Mouse (Mus musculus) liver, postnatal 0 days (tissue): ENCODE results near the gene Cmtr2.

ENCODE experiments used
- CTCF ChIP-seq: sonication (generic); IDR thresholded peaks from 2 replicates; pipeline ENCODE4 v1.5.1; 2016; ENCODE audit warnings: antibody characterized with exemption, low read depth
- EP300 ChIP-seq: IDR thresholded peaks from 2 replicates; pipeline ENCODE4 v1.6.1; 2016; ENCODE audit warnings: antibody characterized with exemption, low read depth, mild to moderate bottlenecking

DNA sequence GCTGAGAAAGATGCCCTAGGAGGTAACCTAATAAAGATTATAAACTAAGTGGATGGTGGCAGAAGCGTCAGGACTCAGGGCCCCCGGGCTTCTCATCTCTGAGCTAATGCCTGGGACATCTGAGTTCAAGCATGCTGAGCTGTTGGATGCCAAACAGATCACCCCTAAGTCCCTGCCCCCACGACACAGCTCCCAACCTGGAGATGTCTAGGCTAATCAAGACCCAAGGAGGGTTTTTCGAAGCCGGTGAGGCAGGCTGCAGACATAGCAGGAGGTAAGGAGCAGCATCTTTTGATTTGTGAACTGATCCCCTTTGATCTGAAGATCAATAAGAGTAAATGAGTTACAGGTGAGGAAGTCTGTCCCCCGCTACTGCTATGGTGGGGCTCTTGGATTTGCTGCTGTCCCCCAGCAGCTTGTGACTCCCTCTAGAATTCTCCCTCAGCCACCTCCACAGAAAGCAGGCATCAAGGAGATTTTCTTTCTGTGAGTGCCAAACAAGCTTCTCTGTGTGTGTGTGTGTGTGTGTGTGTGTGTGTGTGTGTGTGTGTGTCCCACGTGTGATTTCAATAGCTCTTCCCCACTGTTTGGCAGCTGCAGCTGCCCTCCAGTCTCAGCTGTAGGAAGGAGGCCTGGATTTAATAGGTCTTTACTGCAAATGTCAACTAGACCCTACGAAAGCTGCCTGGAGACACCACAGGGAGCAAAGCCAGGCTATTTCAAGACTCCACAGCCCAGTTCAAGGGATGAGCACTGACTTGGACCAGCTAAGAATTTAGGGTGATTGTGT lies 26.3 kb upstream of the Cmtr2 start:
- TF ChIP-seq CTCF (no peak), EP300 (no peak)
